Mouse (Mus musculus): ENCODE data around the gene Gm20388. TPM values are rescaled to one million over a fixed set of nuclear protein-coding genes. Genes with fewer than 3 reads are reported as not detected.
A peak's percentile ranks its signal among the peaks of the same experiment; 100 is the strongest.

Gm20388 gene
- total RNA-seq, 1 experiment from 2014 or later: 10.0 TPM

GRCm38 (mm10) chr8:124235536-124235935 is 4324.9 kb downstream of the Gm20388 start:
- ATAC-seq (replicated peaks; ENCODE audit: insufficient number of reproducible peaks, low FRiP score, low TSS enrichment, poor library complexity, severe bottlenecking): no peak

GRCm38 (mm10) chr8:124239350-124239749 is 4328.7 kb downstream of the Gm20388 start:
- no peak for ATAC-seq (replicated peaks; ENCODE audit: insufficient number of reproducible peaks, low FRiP score, low TSS enrichment, poor library complexity, severe bottlenecking)

- ATAC-seq (replicated peaks; ENCODE audit: insufficient number of reproducible peaks, low FRiP score, low TSS enrichment, poor library complexity, severe bottlenecking): no peak
Observed at GRCm38 (mm10) chr8:124240932-124241331, 4330.3 kb downstream of the Gm20388 start.

- peak; percentile 67 for ATAC-seq (replicated peaks; ENCODE audit: insufficient number of reproducible peaks, low FRiP score, low TSS enrichment, poor library complexity, severe bottlenecking)
Observed at GRCm38 (mm10) chr8:124242208-124242607, 4331.6 kb downstream of the Gm20388 start.

GRCm38 (mm10) chr8:124242913-124243312 is 4332.3 kb downstream of the Gm20388 start:
- ATAC-seq (replicated peaks; ENCODE audit: insufficient number of reproducible peaks, low FRiP score, low TSS enrichment, poor library complexity, severe bottlenecking): no peak

GRCm38 (mm10) chr8:124247581-124247980 is 4336.9 kb downstream of the Gm20388 start:
- ATAC-seq (replicated peaks; ENCODE audit: insufficient number of reproducible peaks, low FRiP score, low TSS enrichment, poor library complexity, severe bottlenecking): no peak

- no peak for ATAC-seq (replicated peaks; ENCODE audit: insufficient number of reproducible peaks, low FRiP score, low TSS enrichment, poor library complexity, severe bottlenecking)
Observed at GRCm38 (mm10) chr8:124248688-124249087, 4338.0 kb downstream of the Gm20388 start.

GRCm38 (mm10) chr8:124250255-124250654 is 4339.6 kb downstream of the Gm20388 start:
- ATAC-seq (replicated peaks; ENCODE audit: insufficient number of reproducible peaks, low FRiP score, low TSS enrichment, poor library complexity, severe bottlenecking): no peak

GRCm38 (mm10) chr8:124250785-124251184 is 4340.1 kb downstream of the Gm20388 start:
- peak; percentile 37; the same call in 1 of the 2 replicates for ATAC-seq (replicated peaks; ENCODE audit: insufficient number of reproducible peaks, low FRiP score, low TSS enrichment, poor library complexity, severe bottlenecking)

GRCm38 (mm10) chr8:124252533-124252950 is 4341.9 kb downstream of the Gm20388 start:
- no peak for ATAC-seq (replicated peaks; ENCODE audit: insufficient number of reproducible peaks, low FRiP score, low TSS enrichment, poor library complexity, severe bottlenecking)

- no peak for ATAC-seq (replicated peaks; ENCODE audit: insufficient number of reproducible peaks, low FRiP score, low TSS enrichment, poor library complexity, severe bottlenecking)
Observed at GRCm38 (mm10) chr8:124253939-124254338, 4343.3 kb downstream of the Gm20388 start.

GRCm38 (mm10) chr8:124256841-124257240 is 4346.2 kb downstream of the Gm20388 start:
- ATAC-seq (replicated peaks; ENCODE audit: insufficient number of reproducible peaks, low FRiP score, low TSS enrichment, poor library complexity, severe bottlenecking): no peak

- ATAC-seq (replicated peaks; ENCODE audit: insufficient number of reproducible peaks, low FRiP score, low TSS enrichment, poor library complexity, severe bottlenecking): no peak
Observed at GRCm38 (mm10) chr8:124257363-124257762, 4346.7 kb downstream of the Gm20388 start.

- ATAC-seq (replicated peaks; ENCODE audit: insufficient number of reproducible peaks, low FRiP score, low TSS enrichment, poor library complexity, severe bottlenecking): no peak
Observed at GRCm38 (mm10) chr8:124259146-124259545, 4348.5 kb downstream of the Gm20388 start.

- ATAC-seq (replicated peaks; ENCODE audit: insufficient number of reproducible peaks, low FRiP score, low TSS enrichment, poor library complexity, severe bottlenecking): no peak
Observed at GRCm38 (mm10) chr8:124259925-124260324, 4349.3 kb downstream of the Gm20388 start.

GRCm38 (mm10) chr8:124260371-124260770 is 4349.7 kb downstream of the Gm20388 start:
- ATAC-seq (replicated peaks; ENCODE audit: insufficient number of reproducible peaks, low FRiP score, low TSS enrichment, poor library complexity, severe bottlenecking): no peak

- no peak for ATAC-seq (replicated peaks; ENCODE audit: insufficient number of reproducible peaks, low FRiP score, low TSS enrichment, poor library complexity, severe bottlenecking)
Observed at GRCm38 (mm10) chr8:124263058-124263457, 4352.4 kb downstream of the Gm20388 start.

- ATAC-seq (replicated peaks; ENCODE audit: insufficient number of reproducible peaks, low FRiP score, low TSS enrichment, poor library complexity, severe bottlenecking): no peak
Observed at GRCm38 (mm10) chr8:124264032-124264431, 4353.4 kb downstream of the Gm20388 start.

GRCm38 (mm10) chr8:124264671-124265070 is 4354.0 kb downstream of the Gm20388 start:
- no peak for ATAC-seq (replicated peaks; ENCODE audit: insufficient number of reproducible peaks, low FRiP score, low TSS enrichment, poor library complexity, severe bottlenecking)

- no peak for ATAC-seq (replicated peaks; ENCODE audit: insufficient number of reproducible peaks, low FRiP score, low TSS enrichment, poor library complexity, severe bottlenecking)
Observed at GRCm38 (mm10) chr8:124265130-124265529, 4354.5 kb downstream of the Gm20388 start.

GRCm38 (mm10) chr8:124265798-124266197 is 4355.2 kb downstream of the Gm20388 start:
- ATAC-seq (replicated peaks; ENCODE audit: insufficient number of reproducible peaks, low FRiP score, low TSS enrichment, poor library complexity, severe bottlenecking): peak; percentile 82

Data from monocyte, adult 5-6 weeks (primary cell).